Mouse (Mus musculus): Measurements from ENCODE around the gene Acot8.

Acot8 gene

DNA sequence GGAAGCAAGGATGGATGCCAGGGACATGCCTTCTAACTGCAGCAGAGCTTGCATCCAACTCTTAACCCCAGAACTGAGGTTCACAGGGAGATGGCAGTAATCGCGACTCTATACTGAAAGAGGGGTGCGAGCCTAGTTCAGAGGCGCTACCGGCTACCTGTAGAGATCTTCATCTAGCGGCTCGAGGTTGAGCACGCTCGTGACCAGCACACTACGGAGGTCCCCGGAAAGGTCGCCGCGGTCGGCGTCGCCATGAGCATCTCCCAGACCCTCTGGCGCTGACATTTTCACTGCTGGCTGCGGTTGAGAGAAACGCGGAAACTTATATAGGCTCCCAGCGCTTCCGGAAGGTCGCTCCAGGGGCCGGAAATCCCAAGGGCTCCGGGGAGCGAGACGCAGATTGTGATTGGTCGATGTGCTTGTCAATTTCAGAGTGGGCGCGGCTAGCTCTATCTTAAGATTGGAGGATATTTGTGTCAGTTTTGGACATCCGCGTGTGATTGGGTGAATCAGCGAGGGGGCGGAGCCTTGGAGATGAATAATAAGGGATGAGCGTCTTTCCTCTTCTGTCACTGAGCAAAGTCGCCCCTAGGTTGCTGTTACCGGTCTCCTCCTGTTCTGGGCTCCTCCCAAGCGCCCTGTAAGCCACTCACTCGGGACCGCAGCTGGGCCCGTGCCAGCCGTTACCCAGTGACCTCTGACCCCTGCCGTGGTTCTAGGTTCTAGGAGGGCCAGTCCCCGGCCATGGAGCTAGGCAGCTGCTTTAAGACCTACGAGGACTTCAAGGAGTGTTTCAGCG is at the start of gene Acot8, which contains the start of gene Zswim3:
TSS of gene Acot8 (minus strand) at position 350 of the 799 bp plus-strand sequence.
TSS of gene Zswim3 (plus strand) at position 566 of the 799 bp plus-strand sequence.
- DNase-seq (ENCODE audit: low spot score in 2 of 2), result peak; percentile 98 to 99

DNA sequence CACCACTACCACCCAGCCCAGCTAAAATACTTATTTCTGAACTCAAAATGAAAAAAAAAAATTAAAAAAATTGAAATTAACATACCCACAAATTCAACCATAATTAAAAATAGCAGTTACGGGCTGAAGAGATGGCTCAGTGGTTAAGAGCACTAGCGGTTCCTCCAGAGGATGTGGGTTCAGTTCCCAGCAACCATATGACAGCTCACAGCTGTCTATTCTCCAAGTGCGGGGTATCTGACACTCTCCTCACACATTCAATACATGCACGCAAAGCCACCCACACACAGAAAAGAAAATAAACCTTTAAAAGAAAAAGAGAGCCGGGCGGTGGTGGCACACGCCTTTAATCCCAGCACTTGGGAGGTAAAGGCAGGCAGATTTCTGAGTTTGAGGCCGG is 45.4 kb upstream of the Acot8 start:
- DNase-seq (ENCODE audit: low spot score in 2 of 2), result no peak

DNA sequence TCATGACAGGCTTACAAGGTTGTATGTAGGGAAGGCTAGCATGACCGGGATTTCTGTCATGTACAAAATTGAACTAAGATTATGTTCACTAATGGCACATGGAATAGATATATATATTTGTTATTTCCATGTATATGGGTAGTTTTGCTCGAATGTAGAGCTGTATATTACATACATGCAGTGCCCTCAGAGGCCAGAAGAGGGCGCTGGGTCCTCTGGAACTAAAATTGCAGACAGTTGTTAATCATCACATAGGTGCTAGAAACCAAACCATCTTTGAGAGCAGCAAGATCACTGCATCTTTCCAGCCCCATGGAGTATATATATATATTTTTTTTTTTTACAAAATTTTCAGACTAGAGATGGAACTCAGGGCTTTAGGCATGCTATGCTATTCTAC is 41.1 kb upstream of the Acot8 start:
- no peak for DNase-seq (ENCODE audit: low spot score in 2 of 2)

DNA sequence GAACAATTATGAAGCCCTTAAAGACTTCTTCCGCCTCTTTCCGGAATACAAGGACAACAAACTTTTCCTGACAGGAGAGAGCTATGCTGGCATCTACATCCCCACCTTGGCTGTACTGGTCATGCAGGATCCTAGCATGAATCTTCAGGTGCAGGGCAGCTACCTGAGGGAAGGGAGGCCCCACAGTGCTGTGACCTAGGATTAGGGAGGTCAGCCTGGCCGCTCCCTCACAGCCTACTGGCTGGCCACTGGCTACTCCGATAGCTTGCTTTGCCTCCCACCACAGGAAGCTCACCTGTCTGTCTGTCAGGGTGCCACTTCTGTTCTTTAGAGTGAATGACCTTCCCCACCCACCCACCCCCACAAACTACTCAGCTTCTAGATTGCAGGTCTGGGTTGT is 30.5 kb upstream of the Acot8 start:
- no peak for DNase-seq (ENCODE audit: low spot score in 2 of 2)

DNA sequence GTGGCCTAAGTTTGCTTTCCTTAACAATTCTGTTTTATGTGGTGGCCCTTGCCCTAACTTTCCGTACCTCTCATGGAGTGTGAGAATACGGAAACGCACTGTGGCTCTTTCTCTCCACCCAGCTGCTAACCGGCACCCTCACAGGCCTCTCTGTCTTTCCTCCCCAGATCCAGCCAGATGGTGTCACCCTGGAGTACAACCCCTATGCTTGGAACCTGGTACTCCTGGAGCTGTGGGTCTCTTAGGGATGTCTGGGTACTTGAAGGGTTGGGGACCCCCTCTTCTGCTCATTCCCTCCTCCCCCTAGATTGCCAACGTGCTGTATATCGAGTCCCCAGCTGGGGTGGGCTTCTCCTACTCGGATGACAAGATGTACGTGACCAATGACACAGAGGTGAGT is 29.8 kb upstream of the Acot8 start:
- peak in 1 of 2 experiments; percentile 33 for DNase-seq (ENCODE audit: low spot score in 2 of 2)

GRCm38 (mm10) chr2:164833314-164833959 is 28.8 kb upstream of the Acot8 start, which contains the start of gene Neurl2:
Neurl2 (minus strand) TSS chr2:164833456.
- peak; percentile 89 to 90 for DNase-seq (ENCODE audit: low spot score in 2 of 2)

- DNase-seq (ENCODE audit: low spot score in 2 of 2), result peak; percentile 74 to 75
These were observed 28.1 kb upstream of the Acot8 start, which contains the start of gene Ctsa for GRCm38 (mm10) chr2:164832748-164833301. Ctsa (plus strand) TSS chr2:164832873.

DNA sequence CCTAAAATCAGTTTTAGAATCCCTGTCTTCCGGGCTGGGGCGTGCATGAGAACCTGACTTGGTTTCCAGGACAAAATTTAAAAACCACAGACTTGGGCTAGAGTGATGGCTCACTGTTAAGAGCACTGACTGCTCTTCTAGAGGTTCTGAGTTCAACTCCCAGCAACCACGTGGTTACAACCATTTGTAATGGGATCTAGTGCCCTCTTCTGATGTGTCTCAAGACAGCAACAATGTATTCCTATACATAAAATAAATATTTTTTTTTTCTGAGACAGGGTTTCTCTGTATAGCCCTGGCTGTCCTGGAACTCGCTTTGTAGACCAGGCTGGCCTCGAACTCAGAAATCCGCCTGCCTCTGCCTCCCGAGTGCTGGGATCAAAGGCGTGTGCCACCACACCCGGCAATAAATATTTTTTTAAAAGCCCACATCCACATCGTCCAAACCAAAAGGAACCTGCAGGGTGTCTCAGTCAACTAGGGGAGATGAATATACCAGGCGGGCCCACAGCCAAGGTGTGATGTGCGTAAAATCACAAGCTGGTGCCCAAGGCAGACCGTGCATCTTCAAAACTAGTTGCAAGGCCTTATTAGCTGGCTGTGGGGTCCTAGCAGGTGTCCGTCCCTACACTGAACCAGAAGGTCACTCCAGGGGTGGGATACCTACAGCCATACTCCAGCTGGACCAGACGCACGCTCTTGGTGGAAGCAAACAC is 27.5 kb upstream of the Acot8 start:
- no peak for DNase-seq (ENCODE audit: low spot score in 2 of 2)

GRCm38 (mm10) chr2:164831029-164831428 is 26.3 kb upstream of the Acot8 start:
- no peak for DNase-seq (ENCODE audit: low spot score in 2 of 2)

GRCm38 (mm10) chr2:164829090-164829489 is 24.4 kb upstream of the Acot8 start:
- DNase-seq (ENCODE audit: low spot score in 2 of 2), result no peak

GRCm38 (mm10) chr2:164828437-164828836 is 23.8 kb upstream of the Acot8 start, which contains the start of gene Spata25:
Spata25 (minus strand) TSS chr2:164828537.
- DNase-seq (ENCODE audit: low spot score in 2 of 2), result no peak

GRCm38 (mm10) chr2:164827146-164827850 is 22.6 kb upstream of the Acot8 start:
- no peak for DNase-seq (ENCODE audit: low spot score in 2 of 2)

DNA sequence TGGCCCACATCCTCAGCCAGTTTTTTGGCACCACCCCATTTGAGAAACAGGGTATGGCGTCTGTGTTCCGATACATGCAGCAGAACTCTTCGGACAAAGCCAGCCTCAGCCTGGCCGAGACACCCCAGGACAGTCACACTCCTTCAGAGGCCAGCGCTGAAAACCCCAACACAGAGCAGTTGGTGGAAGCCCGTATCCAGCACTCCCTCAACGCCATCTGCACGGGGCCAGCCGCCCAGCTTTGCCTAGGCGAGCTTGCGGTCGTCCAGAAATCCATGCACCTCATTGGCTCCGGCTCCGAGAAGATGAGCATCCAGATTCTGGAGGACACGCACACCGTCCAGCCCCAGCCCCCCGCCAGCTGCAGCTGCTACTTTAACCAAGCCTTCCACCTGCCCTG is 20.8 kb upstream of the Acot8 start:
- DNase-seq (ENCODE audit: low spot score in 2 of 2), result no peak

DNA sequence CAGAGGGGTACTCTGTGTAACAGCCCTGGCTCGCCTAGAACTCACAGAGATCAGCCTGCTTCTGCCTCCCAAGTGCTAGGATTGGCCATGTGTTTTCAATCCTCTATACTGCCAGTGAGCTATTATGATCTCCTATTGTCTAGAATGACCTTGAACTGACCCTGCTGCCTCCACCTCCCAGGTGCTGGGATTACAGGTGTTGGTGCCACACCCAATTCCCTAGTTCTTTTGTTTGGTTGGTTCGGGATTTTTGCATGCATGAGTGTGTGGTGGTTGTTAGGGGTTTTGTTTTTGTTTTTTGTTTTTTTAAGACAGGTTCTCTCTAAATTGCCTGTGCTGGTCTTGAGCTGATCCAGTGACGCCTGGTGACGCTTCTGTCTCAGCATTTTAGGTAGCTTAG is 19.3 kb upstream of the Acot8 start:
- no peak for DNase-seq (ENCODE audit: low spot score in 2 of 2)

GRCm38 (mm10) chr2:164823181-164823585 is 18.5 kb upstream of the Acot8 start:
- no peak for DNase-seq (ENCODE audit: low spot score in 2 of 2)

DNA sequence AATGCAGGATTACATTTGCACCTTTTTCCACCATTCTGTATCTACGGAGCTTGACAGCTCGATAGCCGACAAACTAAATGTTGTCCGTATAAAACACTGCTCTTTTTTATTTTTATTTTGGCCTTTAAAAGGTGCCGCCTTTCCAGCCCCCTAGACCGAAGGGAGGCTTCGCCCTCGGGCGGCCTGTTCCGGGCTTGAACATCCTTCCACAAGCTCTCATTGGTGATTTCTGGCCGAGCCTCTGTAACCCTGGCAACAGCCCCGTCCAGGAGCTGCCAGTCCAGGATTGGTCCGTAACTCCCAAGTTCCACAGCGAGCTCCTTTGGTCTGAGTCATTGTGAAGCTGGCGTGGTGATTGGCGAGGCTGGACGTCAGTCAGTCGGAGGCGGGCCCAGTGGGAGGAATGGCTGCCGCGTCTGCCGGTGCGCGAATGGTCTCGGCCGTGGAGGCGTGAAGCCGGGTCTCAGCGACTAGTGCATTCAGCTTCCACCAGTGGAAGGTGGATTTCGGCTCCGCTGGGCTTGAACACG is 18.0 kb upstream of the Acot8 start, which contains the start of gene Zswim1:
TSS of gene Zswim1 (plus strand) at position 51 of the 530 bp plus-strand sequence.
- peak; percentile 99 to 100 for DNase-seq (ENCODE audit: low spot score in 2 of 2)

DNA sequence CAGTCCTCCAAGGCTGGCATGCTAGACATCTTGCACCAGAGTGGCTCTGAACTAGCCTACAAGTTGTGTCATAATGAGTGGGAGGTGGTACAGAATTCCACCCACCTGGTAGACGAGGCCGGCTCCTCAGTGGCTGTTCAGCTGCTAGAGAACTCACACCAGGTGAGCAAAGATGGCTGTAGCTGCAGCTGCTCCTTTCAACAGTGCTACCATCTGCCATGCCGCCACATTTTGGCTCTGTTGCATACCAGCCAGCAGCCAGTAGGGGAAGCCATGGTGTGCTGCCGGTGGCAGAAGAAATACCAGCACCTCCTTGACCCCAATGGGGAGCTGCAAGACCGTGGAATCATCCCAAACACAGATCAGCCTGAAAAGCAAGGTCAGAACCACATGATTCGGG is 16.4 kb upstream of the Acot8 start:
- DNase-seq (ENCODE audit: low spot score in 2 of 2), result no peak

DNA sequence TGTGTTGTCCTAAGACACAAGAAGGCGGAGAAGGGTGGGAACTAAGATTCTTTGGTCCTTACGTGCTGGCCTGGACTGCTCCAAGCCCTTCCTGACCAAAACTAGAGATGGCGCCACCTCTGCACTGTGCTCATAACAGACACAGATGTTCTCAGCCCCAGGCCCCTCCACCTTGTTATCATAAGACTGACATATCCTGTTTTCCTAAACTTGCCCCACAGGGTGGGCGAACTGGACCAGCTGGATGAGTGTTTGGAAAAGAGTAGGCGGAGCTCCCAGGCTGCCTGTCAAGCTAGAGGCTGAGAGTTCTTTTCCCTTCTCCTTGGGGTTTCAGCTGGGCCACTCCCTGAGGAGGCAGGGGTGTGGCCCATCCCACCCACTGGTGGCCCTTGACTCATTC is 13.0 kb upstream of the Acot8 start:
- DNase-seq (ENCODE audit: low spot score in 2 of 2), result no peak

DNA sequence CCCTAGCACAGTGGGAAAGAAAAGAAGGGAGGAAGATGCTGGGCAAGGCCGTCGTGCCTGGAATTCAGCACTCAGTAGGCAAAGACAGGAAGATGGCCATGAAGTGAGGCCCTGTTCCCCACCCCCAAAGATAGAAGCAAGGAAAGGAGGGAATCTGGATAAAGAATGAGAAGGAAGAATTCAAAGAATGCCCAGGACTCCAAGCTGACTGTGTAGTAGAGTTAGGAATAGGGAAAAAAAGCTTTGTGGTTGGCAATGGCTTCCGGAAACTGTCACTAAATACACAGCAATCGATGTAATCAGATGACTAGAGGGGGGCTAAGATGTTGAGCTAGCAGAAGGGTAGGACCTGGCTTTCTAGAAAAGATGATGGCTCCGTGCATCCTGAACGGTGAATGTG is 12.5 kb upstream of the Acot8 start:
- no peak for DNase-seq (ENCODE audit: low spot score in 2 of 2)

GRCm38 (mm10) chr2:164815821-164816220 is 11.1 kb upstream of the Acot8 start:
- DNase-seq (ENCODE audit: low spot score in 2 of 2), result no peak

GRCm38 (mm10) chr2:164815348-164815747 is 10.7 kb upstream of the Acot8 start:
- no peak for DNase-seq (ENCODE audit: low spot score in 2 of 2)
